8 mouse cellular contexts compared by ENCODE assay signal in genomic region chr2:67564851-67565479, GRCm38 (mm10). TPM values are rescaled to one million over a fixed set of nuclear protein-coding genes. Genes with fewer than 3 reads are reported as not detected.
A peak's percentile ranks its signal among the peaks of the same experiment; 100 is the strongest.
DNase-seq lines count a peak whose midpoint lies in the region; ATAC-seq lines count a peak whose summit lies in the region.

No protein-coding gene starts in this region.

- H3K27me3 ChIP-seq in embryonic facial prominence, embryonic 11.5 days (ENCODE audit: control insufficient read depth, insufficient read depth, low read length) = no peaks in the 10 kb centered on the region
- H3K27me3 ChIP-seq in kidney, embryonic 16.5 days (ENCODE audit: insufficient read depth, low read length) = peaks cover 8% of the 10 kb centered on the region; the same call in 1 of the 2 replicates
- H3K27me3 ChIP-seq in limb, embryonic 15.5 days = peaks cover 10% of the 10 kb centered on the region
- no peaks in the 10 kb centered on the region for H3K27me3 ChIP-seq in neural tube, embryonic 12.5 days (replicated peaks)

- H3K4me3 ChIP-seq in embryonic facial prominence, embryonic 11.5 days (ENCODE audit: low read depth, low read length) = peak overlapping the region; percentile 67
- H3K4me3 ChIP-seq in kidney, embryonic 16.5 days (ENCODE audit: low read length) = peak overlapping the region; percentile 70
- H3K4me3 ChIP-seq in limb, embryonic 15.5 days = peak overlapping the region; percentile 59
- H3K4me3 ChIP-seq in neural tube, embryonic 12.5 days = peak overlapping the region; percentile 70

- H3K4me1 ChIP-seq in embryonic facial prominence, embryonic 11.5 days (ENCODE audit: control insufficient read depth, insufficient read depth, low read length) = peaks cover 3% of the 10 kb centered on the region; the same call in 1 of the 2 replicates
- peaks cover 17% of the 10 kb centered on the region for H3K4me1 ChIP-seq in kidney, embryonic 16.5 days (ENCODE audit: insufficient read depth, low read length)
- peaks cover 14% of the 10 kb centered on the region for H3K4me1 ChIP-seq in limb, embryonic 15.5 days
- H3K4me1 ChIP-seq in neural tube, embryonic 12.5 days = peaks cover 10% of the 10 kb centered on the region; the same call in 1 of the 2 replicates

- peak overlapping the region; percentile 68 for H3K9ac ChIP-seq in embryonic facial prominence, embryonic 11.5 days (replicated peaks; ENCODE audit: low read length)
- H3K9ac ChIP-seq in kidney, embryonic 16.5 days (replicated peaks; ENCODE audit: low read length) = peak overlapping the region; percentile 44; the same call in 1 of the 2 replicates
- H3K9ac ChIP-seq in limb, embryonic 15.5 days = peak overlapping the region; percentile 60; the same call in 1 of the 2 replicates
- H3K9ac ChIP-seq in neural tube, embryonic 12.5 days = peak overlapping the region; percentile 77

- ATAC-seq in embryonic facial prominence, embryonic 11.5 days (replicated peaks; ENCODE audit: insufficient number of reproducible peaks, low FRiP score, low TSS enrichment, low read depth) = peak; percentile 74
- peak; percentile 87 for ATAC-seq in kidney, embryonic 16.5 days (ENCODE audit: low FRiP score, low TSS enrichment)
- peak; percentile 45 for ATAC-seq in limb, embryonic 15.5 days (ENCODE audit: insufficient number of reproducible peaks, low FRiP score, low TSS enrichment, low read depth)
- peak; percentile 83 for ATAC-seq in neural tube, embryonic 12.5 days (ENCODE audit: low FRiP score, low read depth)

- H3K4me2 ChIP-seq in embryonic facial prominence, embryonic 11.5 days (ENCODE audit: low read depth, low read length) = peak overlapping the region; percentile 79
- peak overlapping the region; percentile 92 for H3K4me2 ChIP-seq in kidney, embryonic 16.5 days (replicated peaks; ENCODE audit: low read depth, low read length)
- H3K4me2 ChIP-seq in limb, embryonic 15.5 days = peak overlapping the region; percentile 92
- H3K4me2 ChIP-seq in neural tube, embryonic 12.5 days (replicated peaks) = peak overlapping the region; percentile 92

- H3K9me3 ChIP-seq in embryonic facial prominence, embryonic 11.5 days (replicated peaks; ENCODE audit: control insufficient read depth, low read length) = no peaks in the 10 kb centered on the region
- no peaks in the 10 kb centered on the region for H3K9me3 ChIP-seq in kidney, embryonic 16.5 days (ENCODE audit: low read length)
- H3K9me3 ChIP-seq in limb, embryonic 15.5 days = no peaks in the 10 kb centered on the region
- H3K9me3 ChIP-seq in neural tube, embryonic 12.5 days = no peaks in the 10 kb centered on the region

- no peaks in the 10 kb centered on the region for H3K36me3 ChIP-seq in embryonic facial prominence, embryonic 11.5 days (replicated peaks; ENCODE audit: control insufficient read depth, insufficient read depth, low read depth, low read length)
- H3K36me3 ChIP-seq in kidney, embryonic 16.5 days (ENCODE audit: insufficient read depth, low read length) = no peaks in the 10 kb centered on the region
- no peaks in the 10 kb centered on the region for H3K36me3 ChIP-seq in limb, embryonic 15.5 days
- no peaks in the 10 kb centered on the region for H3K36me3 ChIP-seq in neural tube, embryonic 12.5 days

- 3% methylated on average over 23 of the region's 23 CpGs for WGBS in embryonic facial prominence, embryonic 11.5 days
- 4% methylated on average over 23 of the region's 23 CpGs for whole genome bisulfite sequencing in kidney, embryonic 16.5 days
- WGBS in limb, embryonic 15.5 days = 2% methylated on average over 23 of the region's 23 CpGs
- 4% methylated on average over 23 of the region's 23 CpGs for WGBS in neural tube, embryonic 12.5 days

- peak; percentile 4 for DNase-seq in kidney, adult 18-20 months
- no peak for DNase-seq in kidney, adult 8-10 months
- DNase-seq in embryonic facial prominence, embryonic 11.5 days (ENCODE audit: low spot score) = peak; percentile 63
- DNase-seq in heart, adult 8-10 months (ENCODE audit: low spot score) = peak; percentile 11
- no peak for DNase-seq in natural killer cell, adult 2 months (ENCODE audit: low spot score in 2 of 2)

- H3K27ac ChIP-seq in embryonic facial prominence, embryonic 11.5 days (replicated peaks; ENCODE audit: low read depth, low read length) = no peak overlapping the region
- H3K27ac ChIP-seq in kidney, embryonic 16.5 days (ENCODE audit: low read length) = no peak overlapping the region
- H3K27ac ChIP-seq in limb, embryonic 15.5 days = peak overlapping the region; percentile 57
- peak overlapping the region; percentile 93 for H3K27ac ChIP-seq in neural tube, embryonic 12.5 days

RNA-seq across cellular contexts. Expression of gene B3galt1, which starts 0.7 kb away (rescaled TPM):
- 9.3 and 9.6 TPM in 2 replicates for polyA plus RNA-seq in embryonic facial prominence, embryonic 11.5 days (2014; fragmentation: Nextera tagmentation; extraction: Ambion mirVana)
- total RNA-seq in heart, adult 8-10 months (2022) = 1 to 10 TPM in 3 of 4 experiments, under 1 TPM in 1; 0.94 to 1.8 (median 1.3) TPM
- polyA plus RNA-seq in kidney, embryonic 16.5 days (2015; fragmentation: Nextera tagmentation; extraction: Ambion mirVana) = 4.9 and 7.4 TPM in 2 replicates
- 3.3 and 7.3 TPM in 2 replicates for polyA plus RNA-seq in limb, embryonic 15.5 days (2015; fragmentation: Nextera tagmentation; extraction: Ambion mirVana)
- 34.1 and 34.6 TPM in 2 replicates for polyA plus RNA-seq in neural tube, embryonic 12.5 days (2016; fragmentation: Nextera tagmentation; extraction: Ambion mirVana)

Comparison
In these comparisons a context has a peak if more than half of its experiments do, and no peak if none do; other contexts are left out.
1. DNase-seq: peak in kidney, adult 18-20 months (single experiment), embryonic facial prominence, embryonic 11.5 days (single experiment) and heart, adult 8-10 months (single experiment); none in kidney, adult 8-10 months (0 of 2) and natural killer cell, adult 2 months (0 of 2).
2. H3K27ac ChIP-seq: peak in limb, embryonic 15.5 days (single experiment) and neural tube, embryonic 12.5 days (single experiment); none in embryonic facial prominence, embryonic 11.5 days (single experiment) and kidney, embryonic 16.5 days (single experiment).
3. Peak in every context shown above with its lines, with median percentiles within 50 percentile points of each other: ATAC-seq, H3K4me2 ChIP-seq, H3K4me3 ChIP-seq and H3K9ac ChIP-seq.